Mouse (Mus musculus): Measurements from ENCODE around the gene Tent4a.

Tent4a gene

DNA sequence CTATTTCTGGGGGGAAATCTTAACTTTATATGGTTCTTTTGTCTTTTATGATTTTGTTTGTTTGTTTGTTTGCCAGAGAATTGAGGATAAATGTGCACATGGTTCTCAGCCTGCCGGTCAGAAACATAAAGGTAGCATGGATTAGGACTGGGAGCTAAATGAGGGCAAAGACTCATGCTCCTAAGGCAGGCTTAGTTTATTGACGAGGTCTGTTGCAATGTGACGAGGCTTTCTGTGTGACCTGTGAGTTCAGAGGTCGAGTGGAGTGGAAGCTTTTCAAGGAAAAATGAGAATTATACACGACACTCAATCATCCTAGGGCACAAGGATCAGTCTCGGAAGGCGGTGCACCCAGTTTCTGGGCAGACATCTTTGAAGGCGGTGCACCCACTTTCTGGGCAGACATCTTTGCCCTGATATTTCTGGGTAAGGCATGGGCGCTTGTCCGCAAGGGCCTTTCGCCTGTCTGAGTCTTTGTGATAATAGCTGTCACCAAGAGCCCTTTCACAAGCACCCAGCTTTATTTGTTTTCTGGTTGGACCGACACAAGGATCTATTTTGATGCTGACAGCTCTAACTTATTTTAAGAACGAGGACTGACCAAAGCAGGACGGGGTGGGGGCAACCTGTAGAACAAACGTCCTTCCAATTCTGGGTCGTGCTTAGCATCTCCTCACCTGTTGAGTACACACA lies 13.2 kb upstream of the Tent4a start:
- DNase-seq (ENCODE audit: low read depth, low spot score) = no peak

DNA sequence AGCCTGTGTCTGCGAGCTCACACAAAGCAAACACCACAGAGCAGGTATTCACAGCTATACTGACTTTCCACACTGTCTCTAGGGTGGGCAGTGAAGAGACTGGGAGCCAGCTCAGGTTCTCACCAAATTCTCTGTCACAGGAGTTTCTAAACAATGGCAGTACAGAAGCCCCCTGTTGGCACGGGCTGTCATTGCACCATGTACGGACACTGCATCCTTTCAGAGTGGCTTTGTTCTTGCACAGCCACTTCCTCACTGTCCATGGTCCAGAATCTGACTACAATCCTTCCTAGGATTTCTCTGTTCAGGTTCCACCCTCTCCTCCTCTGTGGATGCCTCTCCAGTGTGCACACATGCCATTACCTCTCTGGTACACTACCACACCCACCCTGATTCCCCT lies 10.6 kb upstream of the Tent4a start:
- peak; percentile 90 for DNase-seq (ENCODE audit: low read depth, low spot score)

DNA sequence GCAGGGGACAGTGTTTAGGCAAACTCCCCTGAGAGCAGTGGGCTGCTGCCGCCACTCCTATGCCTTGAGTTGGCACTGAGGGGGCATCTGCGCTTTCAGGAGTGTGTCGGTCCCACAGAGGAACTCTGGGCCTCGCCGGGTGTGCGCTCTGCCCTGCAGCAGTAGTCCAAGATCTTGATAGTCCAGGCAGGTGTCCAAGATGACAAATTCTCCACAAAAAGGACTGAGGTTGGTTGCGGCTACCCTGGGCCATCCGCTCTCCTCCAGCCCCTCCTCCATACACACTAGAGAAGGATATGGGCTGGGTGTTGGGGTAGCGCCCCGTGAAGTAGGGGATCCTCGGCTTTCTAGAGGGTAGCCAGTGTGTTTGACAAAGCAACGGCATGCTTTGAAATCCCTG lies 9.2 kb upstream of the Tent4a start:
- no peak for DNase-seq (ENCODE audit: low read depth, low spot score)

DNA sequence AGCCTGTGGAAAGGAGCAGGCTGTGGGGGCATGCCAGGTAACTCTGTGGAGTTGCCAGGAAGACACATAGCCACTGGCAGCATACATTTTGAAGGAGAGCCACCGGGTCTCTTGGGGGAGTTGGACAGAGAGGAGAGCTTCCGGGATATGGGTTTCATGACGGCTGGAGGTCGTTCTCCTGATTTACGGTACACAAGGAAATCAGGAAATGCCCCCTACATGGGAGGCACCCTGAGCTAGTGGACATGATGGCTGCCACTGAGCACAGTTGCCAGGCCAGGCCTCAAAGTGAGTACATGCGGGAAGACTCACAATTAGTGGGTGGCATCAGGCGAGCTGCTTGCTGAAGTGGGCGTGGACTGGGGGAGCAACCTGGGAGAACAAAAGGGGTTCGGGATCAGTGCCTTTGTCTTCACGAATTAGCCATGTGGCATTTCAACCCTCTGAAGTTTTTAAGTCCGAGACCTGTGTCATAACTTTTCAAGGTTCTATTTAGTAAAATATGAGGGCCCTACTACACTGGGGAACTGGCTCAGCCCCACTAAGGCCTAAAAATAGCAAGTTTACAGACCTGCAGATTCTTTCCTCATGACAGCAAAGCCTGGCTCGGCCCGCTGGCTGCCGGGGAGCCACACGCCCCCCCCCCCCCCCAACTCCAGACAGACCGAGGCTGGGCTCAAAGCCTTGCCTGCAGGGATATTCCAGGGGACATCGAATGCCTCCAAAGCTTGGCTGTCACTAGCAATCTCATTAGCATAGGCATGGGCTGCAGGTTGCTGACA lies 8.3 kb upstream of the Tent4a start:
- DNase-seq (ENCODE audit: low read depth, low spot score) = no peak

DNA sequence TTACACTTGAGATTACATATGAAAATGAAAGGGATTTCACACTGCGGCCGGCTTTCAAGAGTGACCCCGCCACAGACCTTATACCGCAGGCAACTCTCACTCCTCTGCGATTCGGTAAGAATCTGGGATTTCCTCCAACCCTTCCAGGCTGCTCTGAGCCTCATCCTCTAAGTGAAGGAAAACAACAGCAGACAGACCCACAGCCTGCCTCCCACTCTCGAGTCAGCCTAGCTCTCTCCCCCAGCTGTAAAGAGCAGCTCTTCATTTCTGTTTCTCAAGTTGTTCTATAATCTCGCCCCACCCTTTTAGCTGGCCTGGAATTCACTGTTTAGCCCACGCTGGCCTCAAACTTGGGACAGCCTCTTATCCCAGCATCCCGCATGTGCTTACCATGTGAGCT lies 7.4 kb upstream of the Tent4a start:
- no peak for DNase-seq (ENCODE audit: low read depth, low spot score)

DNA sequence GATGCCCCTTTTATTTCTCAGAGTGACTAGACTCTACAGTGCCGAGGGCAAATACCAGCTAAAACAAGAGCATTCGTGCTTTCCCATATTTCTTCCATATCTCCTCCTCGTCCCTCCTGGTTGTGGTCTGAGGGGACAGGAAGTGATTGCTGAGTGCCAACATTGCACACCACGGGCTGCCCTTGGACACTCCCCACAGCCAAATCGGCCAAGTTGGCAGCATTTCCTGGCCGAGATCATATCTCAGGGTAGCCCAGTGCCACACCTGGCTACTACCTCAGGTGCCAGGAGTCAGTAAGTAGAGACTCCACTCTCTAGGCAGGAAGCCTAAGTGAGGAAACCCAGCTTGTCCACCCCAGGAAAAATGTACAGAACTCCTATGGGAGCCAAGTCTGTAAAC lies 6.8 kb upstream of the Tent4a start:
- DNase-seq (ENCODE audit: low read depth, low spot score) = no peak

DNA sequence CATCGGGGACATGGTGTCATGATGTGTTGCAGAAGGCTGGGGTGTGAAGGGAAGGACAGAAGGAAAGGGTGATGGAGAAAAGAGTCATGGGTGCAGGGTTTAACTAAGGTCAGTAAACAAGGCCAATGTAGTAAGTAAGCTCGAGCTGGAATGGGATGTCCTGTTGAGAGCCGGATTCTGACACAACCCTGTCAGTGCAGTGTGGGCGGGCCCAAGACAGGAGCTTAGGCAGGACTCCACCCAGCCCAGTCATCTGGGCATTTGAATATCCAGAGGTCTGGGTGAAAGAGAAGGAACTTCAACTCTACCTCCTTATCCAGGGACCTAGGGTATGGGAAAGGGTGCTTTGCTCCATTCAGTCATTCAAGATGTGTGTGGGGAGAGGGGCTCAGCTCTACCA lies 3.9 kb upstream of the Tent4a start:
- peak; percentile 60 for DNase-seq (ENCODE audit: low read depth, low spot score)

DNA sequence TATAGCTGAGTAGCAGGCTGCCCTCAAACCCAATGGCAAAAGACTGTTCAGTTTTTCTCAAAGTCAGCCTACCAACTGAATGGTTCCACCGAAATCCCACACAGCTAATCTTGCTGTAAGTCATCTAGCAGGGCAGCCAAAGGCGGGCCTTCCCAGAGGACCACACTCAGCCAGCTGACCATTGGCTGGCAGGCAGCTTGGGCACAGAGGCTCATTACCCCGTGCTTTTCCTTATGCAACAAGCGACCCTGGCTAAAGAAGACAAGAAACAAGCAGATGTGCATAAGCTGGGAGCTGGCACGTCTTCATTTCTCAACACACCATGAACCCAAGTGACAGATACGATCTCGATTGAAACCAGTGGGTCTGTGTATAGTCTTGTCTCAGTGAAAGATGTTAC lies 2.9 kb upstream of the Tent4a start:
- no peak for DNase-seq (ENCODE audit: low read depth, low spot score)

DNA sequence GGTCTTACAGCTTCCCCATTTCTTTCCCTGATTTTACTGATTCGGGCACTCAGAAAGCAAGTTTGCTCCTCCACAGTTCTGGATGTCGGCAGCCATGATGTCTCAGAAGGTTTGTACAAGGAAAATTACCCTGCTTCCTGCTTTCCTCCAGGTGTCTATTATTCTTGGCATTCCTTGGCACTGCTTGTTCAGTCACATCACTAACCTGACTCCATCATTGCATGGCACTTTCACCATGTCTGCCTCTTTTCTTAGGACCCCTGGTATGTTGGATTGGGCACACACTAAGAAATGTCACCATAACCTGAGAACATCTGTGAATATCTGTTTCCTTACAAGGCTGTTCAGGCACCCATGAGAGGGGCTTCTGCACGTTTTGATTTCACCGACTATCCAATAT lies 1.6 kb upstream of the Tent4a start:
- no peak for DNase-seq (ENCODE audit: low read depth, low spot score)

DNA sequence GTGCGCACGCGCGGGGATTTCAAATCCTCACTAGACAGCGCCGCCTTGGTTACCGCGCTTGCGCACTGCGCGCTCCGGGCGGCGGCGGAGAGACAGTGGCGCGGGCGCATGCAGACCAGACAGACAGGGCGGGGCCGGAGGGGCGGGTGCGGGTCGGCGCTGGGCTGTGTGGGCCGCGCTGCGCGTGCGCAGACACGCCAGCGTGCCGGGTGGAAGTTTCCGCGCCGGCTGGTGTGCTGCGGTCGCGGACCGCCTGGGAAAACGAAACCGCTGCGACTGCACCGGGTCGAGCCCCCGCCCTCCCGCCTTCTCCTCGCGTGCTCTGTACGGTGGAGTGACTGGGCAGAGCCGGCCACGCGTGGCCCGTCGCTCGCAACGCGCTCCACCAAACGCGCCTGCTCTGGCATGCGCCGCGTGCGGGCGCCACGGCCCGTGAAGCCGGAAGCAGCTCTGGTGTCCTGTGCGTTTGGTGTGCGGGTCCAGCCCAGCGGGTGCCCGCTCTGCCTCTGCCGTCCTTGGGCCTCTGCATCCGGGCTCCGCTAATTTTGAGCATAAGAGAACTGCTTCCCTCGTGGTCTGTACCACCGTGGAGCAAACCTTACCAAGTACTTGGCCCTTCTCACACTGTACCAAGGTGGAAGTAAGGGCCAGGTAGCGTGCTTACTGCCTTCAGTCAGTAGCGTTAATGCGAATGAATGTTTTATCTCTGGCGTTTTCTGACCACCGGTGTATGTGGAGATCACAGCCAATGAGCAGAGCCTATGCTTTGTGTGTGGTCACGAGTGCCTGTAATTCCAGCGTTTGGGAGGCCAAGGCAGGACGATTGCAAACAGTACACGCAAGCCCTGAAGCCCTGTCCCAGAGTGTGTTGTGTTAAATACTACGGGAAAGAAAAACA lies 486 bp upstream of the Tent4a start:
- peak; percentile 99 for DNase-seq (ENCODE audit: low read depth, low spot score)

DNA sequence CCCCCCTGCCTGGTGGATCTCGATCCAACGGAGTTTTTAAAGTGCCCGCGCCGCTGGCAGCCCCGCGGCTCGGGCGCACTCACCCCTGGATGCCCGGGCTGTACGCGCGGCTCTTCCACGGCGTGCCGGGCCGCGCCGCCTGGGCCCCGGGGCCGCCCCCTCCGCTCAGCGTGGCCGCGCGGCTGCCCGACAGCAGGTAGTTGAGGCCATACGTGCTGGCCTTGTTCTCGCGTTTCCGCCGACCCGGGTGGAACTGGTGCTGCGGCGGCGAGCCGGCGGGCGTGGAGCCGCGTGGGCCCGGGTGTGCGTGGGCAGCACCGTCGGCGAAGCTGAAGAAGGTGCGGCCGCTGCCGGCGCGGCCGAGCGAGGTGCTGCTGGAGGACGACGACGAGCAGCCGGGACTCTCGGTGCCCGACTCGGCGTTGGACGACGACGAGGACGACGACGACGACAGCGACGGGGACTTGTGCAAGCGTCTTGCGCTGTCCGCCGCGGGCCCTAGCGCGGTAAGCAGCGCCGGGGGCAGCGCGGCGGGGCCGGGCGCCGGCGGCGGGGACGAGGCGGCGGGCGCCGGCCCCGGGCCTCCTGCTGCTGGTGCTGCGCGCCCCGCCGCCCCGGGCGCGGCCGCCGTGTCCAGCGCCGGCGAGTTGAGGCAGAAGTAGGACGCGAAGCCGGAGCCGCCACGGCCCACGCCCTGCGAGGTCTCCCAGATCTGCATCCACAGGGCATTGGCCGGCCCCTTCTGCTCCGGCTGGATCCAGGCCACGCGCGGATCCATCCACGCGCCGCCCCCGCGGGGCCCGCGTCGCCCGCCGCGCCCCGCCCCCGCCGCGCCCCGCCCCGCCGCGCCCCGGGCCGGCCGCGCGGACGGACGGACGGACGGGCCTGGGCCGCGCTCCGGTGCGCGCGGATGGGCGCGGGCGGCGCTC lies 748 bp downstream of the Tent4a start, which contains the start of gene Nsun2:
Gene Nsun2 (plus strand): TSS at position 342 of the 929 bp plus-strand sequence.
- peak; percentile 37 for DNase-seq (ENCODE audit: low read depth, low spot score)

DNA sequence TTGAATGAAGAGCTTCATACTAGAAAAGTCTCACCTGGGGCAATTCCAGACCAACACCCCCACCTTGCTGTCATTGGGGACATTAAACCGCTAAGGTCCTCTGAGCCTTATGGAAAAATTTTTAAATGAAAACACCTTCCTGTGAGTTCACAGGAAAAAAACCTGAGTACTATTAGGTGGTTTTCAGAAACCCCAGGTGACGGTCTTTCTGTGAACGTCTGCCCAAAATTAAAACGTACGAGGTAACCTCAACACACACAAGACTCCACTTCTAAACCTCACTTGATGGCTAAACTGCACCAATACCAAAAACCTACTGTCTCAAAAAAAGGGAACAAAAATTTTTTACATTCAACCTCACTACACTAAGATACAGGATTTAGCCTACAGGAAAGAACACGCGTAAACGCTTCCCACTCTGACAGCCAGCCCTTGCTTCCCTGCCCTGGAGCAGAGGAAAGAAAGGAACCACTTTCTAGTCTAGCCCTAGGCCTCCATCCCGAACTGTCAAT lies 1.5 kb downstream of the Tent4a start:
- no peak for DNase-seq (ENCODE audit: low read depth, low spot score)

DNA sequence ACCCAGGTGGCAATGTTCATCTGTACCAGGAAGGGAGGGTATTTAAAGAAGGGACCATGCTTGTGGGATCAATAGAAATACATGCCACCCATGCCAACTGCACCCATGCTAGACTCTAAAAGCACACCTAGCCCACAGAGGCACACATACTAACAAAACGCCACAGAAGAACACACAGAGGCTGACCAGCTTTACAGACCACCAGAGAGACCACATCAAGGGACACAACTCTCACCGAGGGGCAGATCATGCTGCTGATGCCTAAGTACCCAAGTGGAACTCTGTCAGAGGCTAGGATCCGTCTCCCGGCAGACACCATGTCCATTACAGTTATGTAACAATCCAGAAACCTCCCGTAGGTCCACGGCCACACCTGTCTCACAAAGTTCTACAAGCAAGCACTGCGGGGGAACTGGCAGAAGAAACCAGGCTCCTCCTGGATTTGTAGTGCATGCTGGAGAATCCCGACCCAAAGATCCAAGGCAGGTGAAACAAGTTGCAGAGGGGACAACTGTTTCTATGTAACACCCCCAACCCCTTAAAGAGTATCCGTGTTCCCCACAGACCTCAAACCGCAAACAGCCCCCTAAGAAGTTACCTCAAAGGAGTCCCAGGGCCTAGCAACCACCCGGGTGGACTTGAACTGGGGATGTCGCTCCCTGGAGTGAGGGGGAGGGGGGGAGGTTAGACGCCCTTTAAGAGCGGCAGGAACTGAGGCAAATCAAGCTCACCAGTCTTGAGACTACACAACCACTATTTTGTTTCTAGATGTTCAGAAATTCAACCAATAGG lies 2.1 kb downstream of the Tent4a start:
- DNase-seq (ENCODE audit: low read depth, low spot score) = no peak

DNA sequence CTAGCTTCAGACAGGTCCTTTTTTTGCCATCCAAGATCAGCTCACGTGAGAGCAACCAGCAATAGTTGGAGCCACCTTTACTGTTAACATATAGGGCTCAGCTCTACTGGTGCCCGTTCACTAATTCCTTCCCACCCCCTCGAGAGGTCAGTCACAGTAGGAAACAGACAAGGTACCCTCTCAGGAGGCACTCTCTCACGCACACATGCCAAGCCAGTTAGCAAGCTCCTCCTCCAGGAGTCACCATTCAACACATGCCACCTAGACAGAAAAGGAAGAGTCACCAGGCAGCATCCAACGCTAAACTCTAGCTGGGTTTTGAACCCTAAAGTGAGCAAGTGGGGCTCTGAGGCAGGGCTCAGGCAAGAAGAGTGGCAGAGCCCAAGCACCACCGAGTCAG lies 3.0 kb downstream of the Tent4a start:
- DNase-seq (ENCODE audit: low read depth, low spot score) = no peak

DNA sequence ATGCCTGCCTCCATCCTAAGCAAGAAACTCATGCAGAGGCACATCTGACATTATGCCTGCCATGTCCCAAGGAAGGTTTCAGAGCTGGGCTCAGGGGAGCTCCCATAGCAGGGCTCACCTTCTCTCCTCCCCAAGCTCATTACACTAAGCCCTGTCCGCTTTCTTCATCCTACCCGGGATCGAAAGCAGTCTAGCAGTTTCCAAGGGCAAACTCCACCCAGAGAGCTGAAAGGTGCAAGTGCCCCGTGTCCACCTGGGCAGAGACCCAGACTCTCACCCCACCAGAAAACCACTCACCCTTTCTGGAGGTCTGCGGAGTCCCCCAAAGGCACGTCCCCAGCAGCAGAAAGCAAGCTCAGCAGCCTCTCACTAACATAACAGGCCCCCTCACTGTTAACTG lies 3.5 kb downstream of the Tent4a start:
- no peak for DNase-seq (ENCODE audit: low read depth, low spot score)

DNA sequence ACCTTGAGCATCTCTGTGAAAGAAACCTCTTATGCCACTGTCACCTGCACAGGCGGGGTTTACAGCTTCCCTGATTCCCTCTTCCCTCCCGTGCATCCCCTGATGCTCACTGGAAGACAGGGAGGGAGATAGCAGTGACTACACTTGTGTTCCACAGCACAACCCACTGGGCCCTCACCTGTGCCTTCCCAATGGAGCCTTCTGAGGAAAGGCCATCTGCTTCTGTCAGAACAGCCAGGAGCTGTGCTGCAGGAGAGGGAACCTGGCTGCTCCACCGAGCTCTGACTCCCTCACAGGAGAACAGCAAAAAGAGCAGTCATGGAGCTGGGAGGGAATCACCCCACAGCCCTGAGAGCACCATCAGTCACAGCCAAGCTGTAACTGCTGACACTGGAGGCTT lies 4.3 kb downstream of the Tent4a start:
- DNase-seq (ENCODE audit: low read depth, low spot score) = no peak

DNA sequence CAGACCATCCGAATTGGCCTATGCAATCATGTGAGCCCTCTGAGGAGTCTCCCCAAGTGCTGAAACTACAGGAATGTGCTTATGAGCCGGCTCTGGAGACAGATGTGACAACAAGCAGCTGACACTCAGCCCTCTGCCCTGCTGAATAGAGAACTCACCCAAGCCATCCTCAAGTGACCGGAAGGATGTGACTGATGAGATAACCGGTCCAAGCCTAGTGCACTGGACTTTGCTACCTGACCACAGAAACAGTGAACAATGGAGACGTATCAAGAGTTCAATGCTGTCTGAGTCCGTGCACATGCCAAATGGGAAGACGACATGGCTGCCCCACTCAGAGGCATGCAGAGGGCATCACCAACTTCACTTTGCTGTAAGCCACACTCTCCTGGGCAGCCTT lies 5.9 kb downstream of the Tent4a start:
- DNase-seq (ENCODE audit: low read depth, low spot score) = no peak

DNA sequence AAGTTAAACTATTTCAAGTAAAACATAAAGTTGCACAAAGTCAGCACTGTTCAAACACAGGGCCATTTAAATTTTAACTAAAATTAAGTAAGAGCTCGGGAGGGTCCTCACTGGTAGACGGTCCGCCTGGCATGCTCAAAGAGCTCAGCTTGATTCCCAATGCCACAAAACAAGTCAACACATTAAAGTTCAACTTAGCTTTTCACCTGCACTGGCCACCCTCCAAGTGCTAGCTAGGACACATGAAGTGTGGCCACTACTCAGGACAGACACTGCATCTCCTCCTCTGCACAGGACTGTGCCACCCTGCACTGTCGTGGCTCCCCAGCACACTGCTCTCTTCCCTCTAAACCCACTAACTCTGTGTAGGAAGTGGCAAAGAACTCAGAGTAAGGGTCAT lies 8.6 kb downstream of the Tent4a start:
- no peak for DNase-seq (ENCODE audit: low read depth, low spot score)

DNA sequence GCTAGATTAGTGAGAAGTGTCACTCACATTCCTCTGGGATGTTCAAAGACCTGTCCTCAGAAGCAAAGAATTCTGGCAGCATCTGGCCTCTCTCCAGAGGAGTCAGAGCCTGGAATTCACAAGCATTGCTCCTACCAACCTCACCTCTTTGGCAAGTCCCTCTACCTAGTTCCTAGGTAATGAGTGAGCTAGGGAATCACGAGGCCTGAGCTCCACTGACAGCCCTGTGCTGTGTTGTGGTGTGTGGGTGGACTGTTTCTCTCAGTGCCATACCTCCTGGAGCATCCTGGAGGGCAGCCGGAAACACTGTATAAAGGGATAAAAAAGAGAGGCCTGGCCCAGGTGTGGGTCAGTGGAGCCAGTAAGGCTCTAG lies 10.3 kb downstream of the Tent4a start:
- no peak for DNase-seq (ENCODE audit: low read depth, low spot score)

DNA sequence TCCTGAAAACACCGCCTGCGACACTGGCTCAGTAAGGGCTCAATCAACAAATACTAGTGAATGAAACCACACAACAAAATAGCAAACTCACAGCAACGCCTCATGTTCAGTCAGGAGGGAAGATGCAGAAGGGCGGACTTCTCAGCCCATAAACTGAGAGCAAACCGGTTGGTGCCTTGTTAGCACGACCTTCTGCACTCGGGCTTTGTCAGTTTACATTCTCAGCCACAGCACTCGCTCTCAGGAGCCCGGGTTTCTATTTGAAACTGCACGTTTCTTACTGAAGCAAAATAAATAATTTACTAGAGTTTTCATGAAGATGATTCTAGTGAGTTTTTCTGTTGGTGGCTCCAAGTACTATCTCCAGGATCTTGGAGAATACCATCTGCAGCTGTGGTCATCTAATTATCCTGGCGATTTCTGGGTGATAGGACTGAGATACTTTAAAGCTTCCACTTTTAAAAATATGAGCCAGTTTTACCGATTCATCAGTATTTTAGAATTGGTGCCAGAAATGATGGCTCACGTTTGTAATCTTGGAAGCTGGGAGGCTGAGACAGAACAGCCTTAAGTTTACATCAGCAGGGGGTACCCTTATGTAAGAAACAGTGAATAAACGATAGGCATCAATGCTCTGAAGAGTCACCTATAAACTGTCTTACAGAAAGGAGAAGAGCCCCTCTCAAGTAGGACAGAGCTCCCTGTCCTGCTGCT lies 10.8 kb downstream of the Tent4a start:
- no peak for DNase-seq (ENCODE audit: low read depth, low spot score)

All from ZHBTc4 (cell line).